Mouse (Mus musculus) right cerebral cortex, adult 18-20 months (tissue): ENCODE measurements at regions not wholly inside any gene's neighbourhood (a gene's known extent, or its start where the extent isn't known, plus 50 kb on each side); places are given as distances from the start of the nearest gene placed in this dataset.
A peak's percentile ranks its signal among the peaks of the same experiment; 100 is the strongest.

Experiments used
- DNase-seq: peaks from one replicate; pipeline ENCODE4 v3.0.0; 2022; ENCODE audit warnings: mixed read lengths

DNA sequence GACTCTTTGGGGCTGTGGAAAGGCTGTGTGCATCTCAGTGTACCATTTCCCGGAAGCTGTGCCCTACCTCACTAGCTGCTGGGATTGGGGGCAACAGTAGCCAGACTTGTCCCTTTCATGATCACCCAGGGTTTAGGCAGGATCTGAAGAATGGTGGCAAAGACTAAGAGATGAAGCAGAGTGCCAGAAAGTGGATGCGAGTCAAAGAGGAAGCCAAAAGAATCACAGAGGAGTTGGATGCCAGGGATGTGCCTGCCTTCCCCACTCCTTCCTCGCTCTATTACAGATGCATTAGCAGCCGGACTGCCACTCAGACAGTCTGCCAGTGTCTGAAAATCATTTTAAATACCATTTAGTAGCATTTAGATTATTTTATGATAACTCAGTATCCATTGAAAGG, 271.5 kb upstream of the Slc24a2 start:
- no peak for DNase-seq

DNA sequence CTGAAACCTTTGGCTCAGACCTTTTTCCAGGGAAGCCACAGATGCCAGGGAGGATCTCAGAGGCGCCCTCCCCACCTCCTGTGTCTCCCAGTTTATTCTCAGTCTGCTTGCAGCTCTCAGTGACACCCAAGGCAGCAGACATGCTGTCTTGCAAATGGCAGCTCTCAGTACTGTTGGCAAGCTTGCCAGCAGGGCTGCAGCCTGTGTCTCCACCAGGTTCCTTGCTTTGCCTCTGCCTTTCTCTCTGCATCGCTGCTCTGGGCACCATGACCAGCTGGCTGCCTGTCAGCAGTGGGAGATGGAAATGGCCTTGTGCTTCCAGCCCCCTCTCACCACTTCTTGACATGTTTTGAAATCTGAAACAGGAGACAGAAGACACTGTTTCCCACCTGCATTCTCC, 270.2 kb upstream of the Slc24a2 start:
- no peak for DNase-seq

DNA sequence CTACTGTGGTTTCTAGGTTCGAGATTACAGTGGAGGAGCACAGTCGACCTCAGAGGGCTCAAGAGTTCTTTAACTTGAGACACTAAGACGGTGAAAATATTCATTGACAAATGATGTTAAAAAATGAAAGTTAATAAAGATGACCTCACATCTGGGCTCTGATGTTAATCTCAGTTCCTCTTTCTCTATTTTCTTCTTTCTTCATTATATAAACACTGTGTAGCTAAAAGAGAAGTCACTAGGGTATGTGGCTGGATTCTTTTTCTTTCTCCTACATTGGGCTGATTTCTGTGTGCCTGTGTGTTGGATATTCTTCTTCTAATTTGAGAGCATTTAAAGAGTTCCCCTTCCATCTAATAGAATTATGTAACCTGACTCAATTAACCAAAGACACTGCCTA, 257.5 kb upstream of the Slc24a2 start:
- DNase-seq = no peak

DNA sequence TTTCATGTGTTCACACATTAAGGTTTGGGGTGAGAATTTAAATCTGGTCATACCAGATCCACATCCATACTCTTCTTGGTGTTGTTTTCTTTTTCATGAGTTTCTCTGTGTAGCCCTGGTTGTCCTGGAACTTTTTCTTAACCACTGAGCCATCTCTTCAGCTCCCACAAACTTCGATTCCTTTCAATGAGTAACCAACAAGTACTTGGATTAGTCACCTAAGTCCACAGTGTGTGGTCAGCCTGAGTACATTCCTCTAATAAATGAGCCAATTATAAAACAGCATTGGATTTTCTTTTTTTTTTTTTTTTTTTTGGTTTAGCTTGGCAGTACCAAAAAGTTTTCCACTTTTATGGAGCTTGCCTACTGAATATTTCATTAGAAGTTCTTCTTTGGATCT, 245.3 kb upstream of the Slc24a2 start:
- no peak for DNase-seq

DNA sequence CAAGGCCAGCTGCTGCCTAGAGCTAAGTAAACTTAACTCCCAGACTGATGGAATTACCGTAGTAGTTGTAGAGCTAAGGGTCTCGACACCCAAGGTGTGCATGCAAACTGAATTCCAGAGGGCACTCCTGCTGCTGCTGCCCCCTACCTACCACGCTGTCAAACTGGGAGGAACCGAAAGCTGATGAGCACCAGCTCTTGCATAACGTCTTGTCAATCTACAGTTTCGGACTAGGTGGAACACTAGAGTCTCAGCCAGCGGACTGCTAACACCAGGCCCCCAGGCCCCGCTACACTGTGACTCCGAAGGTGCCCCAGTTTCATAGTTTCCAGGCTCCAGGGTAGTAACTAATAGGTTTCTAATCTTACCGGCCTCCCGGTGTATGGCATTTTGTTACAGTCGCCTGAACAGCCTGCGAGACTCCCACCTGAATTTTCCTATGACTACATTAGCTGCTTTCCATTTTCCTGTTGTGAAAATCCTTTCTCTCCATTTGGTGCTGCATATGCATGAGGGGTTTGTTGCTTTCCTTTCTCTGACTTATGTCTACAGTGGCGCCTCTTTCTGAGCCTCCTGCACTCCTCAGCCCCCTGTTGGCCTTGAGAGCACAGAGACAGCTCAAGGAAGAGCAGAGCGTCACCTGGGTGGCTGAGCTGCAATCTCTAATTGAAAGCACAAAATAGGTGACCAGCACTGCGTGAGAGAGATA, 243.2 kb upstream of the Slc24a2 start:
- no peak for DNase-seq

DNA sequence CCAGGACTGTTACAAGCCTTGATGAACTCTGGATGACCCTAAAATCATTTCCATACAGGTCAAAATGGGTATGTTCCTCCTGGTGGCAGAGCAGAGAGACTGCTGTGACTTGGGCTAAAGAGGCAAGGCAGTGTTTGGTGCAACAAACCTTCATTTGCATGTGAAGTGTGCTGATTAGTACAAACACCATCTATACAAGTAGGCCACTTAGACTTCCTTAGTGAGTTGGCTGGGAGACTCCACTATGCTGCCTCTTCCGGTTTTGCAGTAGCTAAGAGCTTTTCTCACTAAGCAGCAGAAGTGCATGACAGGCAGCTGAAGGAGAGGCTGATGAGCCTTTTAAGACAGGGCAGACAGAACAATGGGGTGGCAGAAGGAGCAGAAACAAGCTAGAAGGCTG, 242.5 kb upstream of the Slc24a2 start:
- DNase-seq = no peak

DNA sequence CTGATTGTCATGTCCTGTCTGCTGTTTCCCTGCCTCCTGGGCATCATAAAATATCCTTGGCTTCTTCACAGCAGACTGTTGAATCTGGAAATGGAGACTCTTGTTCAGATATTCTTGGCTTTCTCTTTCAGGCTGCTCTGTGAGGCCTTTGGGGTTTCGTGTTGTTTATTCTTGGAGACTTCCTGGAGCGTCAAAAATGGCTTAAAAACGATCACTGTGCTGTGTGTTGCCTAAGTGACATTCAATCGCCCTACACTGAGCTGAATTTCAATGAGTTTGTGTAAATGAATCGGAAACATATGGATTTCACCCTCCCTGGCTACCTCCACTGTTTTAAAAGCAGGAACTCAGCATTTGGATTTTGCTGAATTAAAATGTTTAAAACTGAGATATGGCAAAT, 241.1 kb upstream of the Slc24a2 start:
- DNase-seq = peak; percentile 11

DNA sequence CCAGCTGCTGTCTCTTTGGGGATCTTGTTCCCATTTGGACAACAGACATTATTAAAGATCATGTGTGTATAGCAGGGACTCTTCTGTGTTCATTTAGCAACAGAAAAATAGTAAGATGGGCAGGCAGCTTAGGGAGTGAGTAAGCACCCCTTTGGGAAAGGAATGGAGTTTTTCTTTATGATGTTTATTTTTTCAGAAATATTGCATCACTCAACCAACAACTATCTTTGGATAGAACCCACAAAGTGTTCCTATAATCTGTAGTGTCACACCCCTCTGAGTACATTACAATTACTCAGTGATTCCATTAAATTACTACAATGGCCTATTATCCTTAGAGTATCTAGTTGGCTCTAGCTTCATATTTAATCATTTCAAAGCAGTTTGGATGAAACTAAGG, 237.3 kb upstream of the Slc24a2 start:
- no peak for DNase-seq

DNA sequence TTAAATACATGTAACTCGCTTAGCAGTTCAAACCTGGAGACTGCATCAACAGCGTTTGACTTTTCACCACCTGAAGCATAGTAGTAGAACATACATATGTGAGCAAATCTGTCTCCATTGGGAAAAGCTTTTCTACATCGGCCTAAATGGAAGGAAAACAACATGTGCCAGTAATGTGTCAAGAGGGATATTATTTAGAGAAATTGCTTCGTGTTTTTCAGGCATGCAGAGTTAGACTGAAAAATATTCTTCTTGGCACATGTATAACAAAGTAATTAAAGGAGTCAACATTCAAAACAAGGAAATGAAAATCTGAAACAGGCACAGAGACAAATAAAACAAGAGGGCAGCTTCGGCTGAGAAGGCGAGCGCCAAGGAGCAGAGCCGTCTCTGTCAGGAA, 236.7 kb upstream of the Slc24a2 start:
- DNase-seq = no peak

DNA sequence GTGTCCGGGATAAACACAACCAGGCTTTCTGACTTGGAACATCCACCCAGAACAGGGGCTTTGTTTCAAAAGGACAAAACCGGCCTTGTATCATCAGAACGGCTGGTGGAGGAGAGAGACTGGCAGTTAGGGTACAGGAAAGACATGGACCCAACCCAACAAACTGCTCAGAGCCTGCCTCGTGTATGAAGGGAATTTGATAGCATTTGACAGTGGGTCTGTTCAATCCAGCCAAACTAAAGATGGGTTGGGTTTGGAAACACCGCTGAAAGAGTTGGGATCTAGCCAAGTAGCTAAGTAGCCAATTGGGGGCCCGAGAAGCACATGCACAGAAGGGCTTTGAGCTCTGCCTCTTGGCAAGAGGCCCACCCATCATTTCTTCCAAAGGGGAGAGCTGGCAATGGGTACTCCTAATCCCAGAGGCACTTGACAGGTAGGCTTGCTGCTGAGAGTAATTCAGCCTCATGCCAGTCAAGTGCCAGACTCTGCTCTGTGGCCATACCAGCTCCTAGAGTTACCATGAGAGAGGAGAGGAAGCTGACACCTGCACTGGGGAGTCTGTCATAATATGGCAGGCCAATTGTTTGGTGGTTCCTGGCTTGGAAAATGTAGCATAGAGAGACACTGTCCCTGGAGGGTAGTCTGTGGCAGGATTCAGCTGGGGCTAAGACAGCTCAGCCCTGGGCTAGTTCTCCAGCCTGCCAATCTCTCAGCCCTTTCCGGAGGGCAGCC, 231.1 kb upstream of the Slc24a2 start:
- peak; percentile 34 for DNase-seq

DNA sequence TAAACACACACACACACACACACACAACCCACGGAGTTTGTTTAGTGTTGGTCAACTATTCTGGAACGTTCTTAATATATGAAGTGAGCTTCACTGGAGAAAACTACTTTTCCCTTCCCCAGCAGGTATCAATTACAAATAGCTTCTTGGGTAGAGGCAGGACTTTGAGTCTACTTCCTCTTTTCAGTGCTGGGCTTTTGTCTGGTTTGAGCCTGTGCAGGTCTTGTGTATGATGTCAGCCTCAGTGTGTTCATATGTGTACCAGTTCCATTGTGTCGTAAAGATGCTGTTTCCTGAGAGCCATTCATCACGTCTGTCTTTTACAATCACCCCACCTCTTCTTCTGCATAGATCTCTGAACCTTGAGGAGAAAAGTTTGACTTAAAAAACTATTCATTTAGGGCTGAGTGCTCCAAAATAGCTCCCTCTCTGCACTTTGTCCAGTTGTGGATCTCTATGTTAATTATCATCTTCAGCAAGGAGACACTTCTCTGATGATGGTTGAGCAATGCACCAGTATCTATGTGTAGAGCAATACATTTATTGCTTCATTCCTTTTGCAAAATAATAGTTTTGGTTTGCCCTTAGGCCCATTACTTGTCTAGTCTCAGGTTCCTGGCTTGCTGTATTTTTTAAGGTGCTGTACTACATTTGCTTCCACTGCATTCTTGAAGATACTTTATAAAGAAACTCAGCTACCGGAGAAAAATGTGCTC, 225.7 kb upstream of the Slc24a2 start:
- no peak for DNase-seq

DNA sequence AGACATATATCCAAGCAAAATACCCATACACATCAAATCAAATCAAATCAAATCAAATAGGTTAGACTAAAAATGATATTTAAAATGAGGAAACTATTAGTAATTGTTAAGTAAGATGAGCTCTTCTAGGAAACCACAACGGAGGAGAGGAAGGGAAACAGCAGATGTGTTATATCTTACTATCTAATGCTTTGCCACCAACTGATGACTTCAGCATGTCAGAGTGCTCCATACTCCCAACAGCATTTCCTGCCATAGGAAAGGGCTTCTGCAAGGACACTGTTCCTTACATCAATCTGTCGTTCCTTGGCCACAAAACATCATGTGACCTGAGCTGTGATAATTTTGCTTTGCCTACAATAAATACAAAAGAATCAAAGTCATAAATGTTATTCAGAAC, 221.8 kb upstream of the Slc24a2 start:
- DNase-seq = no peak

DNA sequence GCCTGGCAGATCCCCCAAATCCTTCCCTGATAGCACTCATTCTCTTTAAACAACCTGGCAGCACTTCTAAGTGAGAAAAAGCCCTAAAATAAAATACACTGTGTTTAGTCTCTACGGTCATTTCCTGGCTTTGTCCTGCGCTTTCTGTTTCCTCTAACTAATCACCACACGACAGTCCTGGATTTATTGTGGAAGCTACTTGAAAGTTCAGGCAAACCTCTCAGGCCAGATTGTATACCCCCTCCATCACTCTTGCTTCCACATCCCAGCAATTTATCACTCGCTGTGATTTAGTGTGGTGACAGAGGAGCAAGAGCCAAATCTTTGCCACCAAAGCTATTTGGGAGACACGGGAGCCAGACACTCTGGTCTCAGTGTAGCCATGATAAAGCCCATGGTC, 221.0 kb upstream of the Slc24a2 start:
- no peak for DNase-seq

DNA sequence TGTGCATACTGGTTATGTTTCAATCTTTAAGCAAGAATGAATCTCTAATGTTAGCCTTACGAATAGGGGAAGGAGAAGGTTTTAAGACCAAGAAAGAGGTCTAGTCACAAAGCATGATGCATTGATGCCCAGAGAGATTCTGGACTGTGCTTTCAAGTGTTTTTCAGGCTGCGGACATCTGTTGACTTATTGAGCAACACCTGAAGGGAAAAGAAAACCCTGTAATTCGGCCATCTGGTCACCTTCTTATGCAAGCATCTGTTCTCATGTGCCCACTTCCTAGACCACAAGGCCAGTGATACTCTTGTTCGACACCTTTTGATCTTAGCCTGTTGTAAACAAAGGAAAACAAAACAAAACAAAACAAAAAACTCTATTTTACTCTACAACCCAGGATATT, 218.1 kb upstream of the Slc24a2 start:
- no peak for DNase-seq

DNA sequence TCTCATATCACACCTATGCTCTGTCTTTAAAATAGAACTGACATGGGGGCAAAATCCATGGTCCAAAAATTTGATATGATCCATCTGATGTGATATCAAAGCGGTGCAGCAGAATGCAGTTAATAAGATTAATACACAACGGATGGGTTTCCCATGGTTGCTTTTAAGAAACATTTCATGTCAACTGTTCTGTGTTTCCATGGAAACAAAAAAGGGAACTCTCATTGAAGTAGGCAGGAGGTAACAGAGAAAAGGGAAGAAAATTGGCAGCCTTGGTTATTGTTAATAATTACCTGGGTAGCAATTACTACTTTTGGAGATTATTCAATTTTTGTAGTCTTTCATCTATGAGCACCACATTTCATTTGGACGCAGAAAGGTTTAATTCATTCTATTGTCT, 216.6 kb upstream of the Slc24a2 start:
- no peak for DNase-seq

DNA sequence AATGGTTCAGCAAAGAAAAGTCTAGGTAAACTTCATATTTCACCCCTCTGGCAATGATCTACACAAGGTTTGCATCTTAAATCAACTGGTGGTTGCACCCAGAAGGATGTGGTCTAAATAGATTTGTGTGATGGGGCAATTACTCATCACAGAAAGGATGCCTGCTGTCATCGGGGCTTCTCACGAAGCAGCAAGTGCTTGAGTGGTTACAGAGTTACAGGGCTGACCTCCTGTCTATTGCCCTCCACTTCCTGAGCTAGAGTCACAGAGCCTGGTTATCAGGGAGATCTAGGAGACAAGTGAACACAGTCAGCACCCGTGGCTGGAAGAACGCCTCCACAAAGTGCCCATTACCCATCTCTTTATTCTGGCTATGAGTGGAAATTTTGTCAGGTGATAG, 203.9 kb upstream of the Slc24a2 start:
- DNase-seq = no peak

DNA sequence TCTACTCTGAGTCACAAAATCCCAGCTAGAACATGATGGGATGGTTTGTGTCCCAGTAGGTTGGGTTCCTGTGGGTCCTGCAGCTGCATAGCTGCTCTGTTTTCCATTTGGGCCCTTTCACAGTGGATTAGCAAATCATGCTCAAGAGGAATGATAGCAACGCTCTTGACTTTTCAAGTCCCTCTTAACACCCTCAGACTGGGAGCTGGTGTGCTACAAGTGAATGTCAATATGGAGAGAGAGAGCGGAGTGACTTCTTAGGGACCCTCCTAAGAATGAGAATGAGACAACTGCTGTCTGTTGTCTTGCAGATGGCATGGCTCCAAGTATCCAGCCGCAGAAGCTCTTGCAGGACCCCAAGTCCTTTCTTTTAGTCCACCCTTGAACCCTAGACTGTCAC, 198.1 kb upstream of the Slc24a2 start:
- DNase-seq = no peak

DNA sequence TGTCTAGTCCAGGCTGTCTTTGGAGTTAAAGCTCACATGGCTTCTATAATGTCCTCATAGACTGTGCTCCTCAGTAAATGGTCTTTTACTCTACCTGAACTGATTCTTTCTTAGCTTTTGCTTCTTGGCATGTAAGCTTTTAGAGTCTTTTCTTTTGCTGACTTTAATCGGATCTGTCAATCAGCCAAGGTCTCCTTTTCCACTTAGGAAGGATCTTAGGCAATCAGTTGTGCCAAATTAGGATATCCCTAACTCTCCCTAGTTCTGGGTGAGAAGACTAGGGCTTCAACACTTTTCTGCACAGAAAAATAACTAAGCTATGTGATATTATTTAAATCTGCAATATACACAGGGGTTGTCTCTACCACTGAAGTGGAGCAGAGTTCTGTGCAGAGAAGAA, 193.8 kb upstream of the Slc24a2 start:
- DNase-seq = no peak

DNA sequence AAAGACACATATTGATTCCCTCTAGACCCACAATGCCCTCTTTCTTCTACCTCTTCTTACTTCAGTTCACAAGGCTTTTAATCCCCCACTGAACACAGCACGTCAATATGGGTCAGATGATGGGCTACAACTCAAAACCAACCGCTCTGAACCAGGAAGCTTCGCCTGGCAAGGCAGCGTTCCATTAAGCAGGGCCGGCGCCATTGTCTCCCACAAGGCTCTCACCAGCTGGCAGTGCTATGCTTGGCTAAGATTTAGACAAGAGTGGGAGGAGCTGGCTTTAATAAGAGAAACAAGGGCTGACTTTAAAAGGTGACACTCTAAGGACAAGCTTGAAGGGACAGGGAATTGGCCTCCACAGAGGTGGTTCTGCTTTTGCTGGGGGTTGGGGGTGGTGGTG, 192.3 kb upstream of the Slc24a2 start:
- DNase-seq = no peak

DNA sequence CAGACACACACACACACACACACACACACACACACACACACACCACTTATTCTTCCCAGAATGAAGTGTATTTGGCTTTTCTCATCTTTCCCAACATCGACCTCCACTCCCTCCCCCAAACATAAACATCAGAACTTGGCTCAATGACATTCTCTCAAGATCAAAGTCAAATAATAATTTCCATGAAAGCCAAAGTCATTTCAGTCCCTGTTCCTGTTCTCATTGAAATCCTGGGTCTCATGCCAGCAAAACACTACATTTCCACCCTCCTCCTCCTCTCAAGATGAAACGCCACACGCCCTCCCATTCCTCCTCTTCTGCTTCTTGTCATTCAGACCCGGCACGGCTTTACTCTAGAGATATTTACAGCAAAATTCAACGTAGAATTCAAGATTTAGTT, 173.1 kb upstream of the Slc24a2 start:
- DNase-seq = no peak

DNA sequence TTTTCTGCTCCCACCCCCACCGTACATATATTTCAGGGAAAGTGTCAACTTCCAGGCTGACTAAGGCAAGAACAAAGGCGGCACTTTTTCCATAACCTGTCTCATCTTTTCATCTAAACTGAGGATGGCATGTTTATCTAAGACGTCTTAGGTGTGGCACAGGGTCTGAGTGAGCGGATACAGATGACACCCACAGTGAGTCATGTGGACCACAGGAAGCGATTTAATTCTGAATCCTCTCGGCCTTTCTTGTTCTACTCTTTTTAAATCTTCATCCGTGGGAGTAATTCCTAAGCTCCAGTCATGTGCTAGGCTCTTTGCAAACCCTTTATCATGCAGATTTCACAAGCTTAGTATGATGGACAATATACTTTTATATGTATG, 171.9 kb upstream of the Slc24a2 start:
- DNase-seq = peak; percentile 5

DNA sequence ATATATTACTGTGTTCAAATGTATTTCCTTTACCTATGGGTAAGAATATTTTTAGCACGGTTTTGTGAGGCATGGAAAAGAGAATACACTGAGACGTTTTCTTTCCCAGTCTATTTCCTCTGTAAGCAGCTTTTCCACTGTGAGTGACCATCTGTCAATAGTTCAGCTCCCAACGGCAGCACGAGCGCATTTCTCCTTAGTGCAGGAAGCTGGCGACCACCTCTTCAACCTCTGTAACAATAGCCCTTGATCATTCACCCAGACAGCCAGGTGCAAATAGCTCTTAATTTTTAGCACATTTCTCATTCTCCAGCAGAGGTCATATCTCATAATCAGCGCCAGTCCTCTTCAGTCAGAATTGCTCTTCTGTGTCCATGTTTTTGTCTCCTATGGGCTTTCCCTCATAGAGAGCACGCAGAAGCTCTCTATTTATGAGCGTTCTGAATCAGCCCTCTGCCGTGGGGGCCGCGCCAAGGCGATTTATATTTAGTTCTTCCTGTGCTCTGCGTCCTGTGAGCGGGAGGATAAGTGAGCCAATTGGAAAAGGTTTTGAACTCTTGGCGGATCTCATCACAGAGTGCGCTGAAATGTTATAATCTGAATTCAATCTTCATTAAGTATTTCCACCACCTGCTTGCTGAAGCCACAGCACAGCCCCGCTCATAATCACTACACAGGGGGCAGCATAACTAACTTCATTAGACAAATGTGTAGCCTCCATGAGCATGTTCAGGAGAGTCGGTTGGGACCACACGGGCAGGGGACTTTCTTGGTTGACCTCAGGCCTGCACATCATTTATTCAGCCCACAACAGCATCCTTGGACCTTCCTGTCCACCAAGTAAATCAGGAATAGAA, 171.3 kb upstream of the Slc24a2 start:
- peak; percentile 68 for DNase-seq

DNA sequence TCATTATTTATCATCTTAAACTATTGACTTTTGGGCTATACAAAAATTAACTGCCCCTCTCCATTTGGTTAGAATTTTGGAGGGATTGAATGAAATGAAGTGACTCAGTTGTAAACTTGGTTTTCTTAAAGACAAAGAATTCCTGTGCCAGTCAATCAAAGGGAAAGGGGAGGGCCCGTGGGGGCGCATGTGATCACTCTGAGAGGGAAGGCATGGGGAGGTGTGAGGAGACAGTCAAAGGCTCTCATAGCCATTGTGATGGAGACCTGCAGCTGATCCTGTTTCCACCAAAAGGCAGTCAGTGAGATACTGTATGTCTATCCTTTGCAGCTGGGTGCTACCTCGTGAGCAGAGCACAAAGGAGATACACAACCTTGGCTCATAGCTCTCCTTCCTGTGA, 156.6 kb upstream of the Slc24a2 start:
- DNase-seq = no peak
